Mouse (Mus musculus) gonadal fat pad, adult 2 months (tissue): Measurements from ENCODE around the gene Pnn. TPM values are rescaled to one million over a fixed set of nuclear protein-coding genes. Genes with fewer than 3 reads are reported as not detected.
"Not testable (repeated sequence)": the region's sequence is repeated elsewhere in the genome, so short reads cannot be mapped to it uniquely, and the experiment has no call there.

ENCODE experiments used
- DNase-seq: peaks from one replicate; pipeline ENCODE4 v3.0.0-alpha.2; 2012; ENCODE audit warnings: low read depth
- polyA plus RNA-seq: library from polyadenylated mRNA; depleted of rRNA; stranded (reverse); fragments of >200 nt; gene quantifications from 2 replicates; pipeline ENCODE4 v1.2.3, GENCODE M21; 2012; rRNA removed

Pnn gene
- polyA plus RNA-seq: 10.0 and 16.7 TPM in 2 replicates

DNA sequence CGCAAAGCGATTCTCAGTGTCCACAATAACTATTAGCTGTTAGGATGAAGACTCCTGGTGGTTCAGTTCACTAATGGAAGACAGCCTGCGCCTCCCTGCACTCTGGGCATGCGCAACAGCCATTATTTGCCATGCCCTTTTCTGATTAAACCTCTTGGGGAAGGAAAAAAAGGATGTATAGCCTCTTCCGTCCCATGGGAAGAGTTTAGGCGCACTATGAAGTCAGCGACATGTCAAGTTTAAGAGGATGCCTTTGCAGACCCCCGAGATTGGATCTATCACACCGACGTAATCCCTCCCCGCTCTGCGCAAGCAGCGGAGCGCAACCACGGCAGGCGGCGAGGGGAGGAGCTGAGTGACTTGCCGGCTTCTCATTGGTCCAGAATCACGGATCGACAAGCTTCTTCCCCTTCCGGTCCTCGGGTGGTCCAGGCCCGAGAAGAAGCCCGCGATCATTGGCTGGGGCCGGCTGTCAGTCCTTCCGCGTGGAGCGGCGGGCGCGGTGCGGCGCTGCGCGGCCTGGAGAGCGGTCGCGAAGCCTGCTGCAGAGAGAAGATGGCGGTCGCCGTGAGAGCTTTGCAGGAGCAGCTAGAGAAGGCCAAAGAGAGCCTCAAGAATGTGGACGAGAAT is at the start of gene Pnn:
Gene Pnn (plus strand): TSS at position 437 of the 630 bp plus-strand sequence.
- DNase-seq: peak; percentile 70

DNA sequence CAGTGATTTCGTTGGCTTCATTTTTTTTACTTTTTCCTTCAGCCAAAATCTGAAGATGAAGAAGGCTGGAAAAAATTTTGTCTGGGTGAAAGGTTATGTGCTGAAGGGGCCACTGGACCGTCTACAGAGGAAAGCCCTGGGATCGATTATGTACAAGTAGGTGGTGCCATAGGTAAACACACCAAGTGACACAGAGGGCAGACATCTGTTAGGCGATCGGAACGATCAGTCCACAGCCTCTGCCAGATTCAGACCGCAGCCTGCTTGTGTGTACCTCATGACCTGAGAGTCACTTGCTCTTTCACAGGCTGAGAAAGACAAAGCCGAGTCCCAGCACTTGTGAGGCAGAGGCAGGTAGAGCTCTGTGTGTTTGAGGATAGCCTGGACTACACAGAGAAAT is 48.7 kb upstream of the Pnn start:
- DNase-seq: no peak

DNA sequence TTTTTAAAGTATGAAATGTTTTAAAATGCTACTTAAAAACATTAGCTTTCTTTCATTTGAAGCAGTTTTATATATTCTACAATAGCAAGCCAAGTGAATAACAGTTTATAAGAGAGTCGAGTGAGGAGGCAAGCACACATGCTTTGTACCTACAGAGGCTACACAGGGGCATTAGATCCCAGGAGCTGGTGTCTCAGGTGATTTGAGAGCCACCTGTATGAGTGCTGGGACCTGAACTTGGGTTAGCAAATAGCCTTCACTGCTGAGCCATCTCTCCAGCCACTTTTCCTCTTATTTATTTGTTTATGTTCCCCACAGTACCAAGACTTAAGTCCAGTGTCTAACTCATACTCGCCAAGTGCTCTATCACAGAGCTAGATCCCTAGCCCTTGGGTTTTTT is 46.8 kb upstream of the Pnn start:
- no peak for DNase-seq

DNA sequence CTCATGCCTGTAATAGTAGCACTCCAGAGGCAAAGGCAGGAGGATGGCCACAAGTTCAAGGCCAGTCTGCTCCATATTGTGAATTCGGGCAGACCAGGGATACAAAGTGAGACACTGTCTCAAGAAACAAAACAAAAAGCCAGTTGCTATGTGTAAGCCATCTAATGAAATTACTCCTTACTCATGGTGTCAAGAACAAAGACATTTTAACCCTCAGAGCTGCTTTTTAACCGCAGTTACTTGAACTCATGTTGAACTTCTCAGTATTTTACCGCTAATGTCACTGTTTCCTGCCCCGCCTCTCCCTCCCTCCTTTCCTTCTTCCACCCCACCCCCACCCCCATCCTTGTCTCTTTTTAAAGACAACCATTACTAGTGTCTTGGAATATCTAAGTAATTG is 45.4 kb upstream of the Pnn start:
- DNase-seq: no peak

DNA sequence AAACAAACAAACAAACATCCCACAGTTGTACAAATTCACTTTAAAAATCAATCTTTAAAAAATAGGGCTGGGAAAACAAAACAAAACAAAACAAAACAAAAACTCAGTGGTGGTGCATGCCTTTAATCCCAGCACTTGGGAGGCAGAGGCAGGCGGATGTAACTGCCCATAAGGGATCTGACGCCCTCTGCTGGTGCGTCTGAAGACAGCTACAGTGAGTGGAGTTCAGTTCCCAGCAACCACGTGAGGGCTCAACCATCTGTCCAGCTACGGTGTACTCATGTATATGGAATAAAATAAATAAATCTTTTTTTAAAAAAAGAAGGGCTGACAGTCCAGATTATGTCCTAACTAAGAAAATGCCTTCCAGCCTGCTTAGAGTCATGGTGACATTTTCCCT is 34.6 kb upstream of the Pnn start:
- no peak for DNase-seq

DNA sequence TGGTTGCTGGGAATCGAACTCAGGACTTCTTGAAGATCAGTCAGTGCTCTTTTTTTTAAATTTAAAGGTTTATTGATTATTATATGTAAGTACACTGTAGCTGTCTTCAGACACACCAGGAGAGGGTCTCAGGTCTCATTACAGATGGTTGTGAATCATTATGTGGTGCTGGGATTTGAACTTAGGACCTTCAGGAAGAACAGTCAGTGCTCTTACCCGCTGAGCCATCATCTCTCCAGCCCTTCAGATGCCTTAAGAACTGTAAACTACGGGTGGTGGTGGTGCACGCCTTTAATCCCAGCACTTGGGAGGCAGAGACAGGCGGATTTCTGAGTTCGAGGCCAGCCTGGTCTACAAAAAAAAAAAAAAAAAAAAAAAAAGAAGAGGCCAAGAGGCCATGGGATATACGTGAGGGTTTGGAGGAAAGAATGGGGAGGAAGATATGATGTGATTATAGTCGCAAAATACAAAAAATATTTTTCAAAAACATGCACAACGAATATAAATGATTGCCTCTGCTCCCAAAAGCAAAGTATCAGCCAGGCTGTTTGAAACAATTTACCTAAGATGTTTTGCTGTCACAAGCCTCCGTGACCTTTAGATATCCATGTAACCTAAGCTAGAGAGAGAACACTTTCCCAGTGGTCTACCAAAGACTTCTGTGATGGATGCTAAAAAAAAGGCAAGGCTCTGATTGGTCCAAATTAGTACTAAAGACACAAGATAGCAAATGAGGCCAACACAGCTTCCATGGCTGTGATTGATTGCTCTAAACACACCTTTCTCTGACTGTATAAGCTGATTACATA is 27.3 kb upstream of the Pnn start:
- DNase-seq: no peak

DNA sequence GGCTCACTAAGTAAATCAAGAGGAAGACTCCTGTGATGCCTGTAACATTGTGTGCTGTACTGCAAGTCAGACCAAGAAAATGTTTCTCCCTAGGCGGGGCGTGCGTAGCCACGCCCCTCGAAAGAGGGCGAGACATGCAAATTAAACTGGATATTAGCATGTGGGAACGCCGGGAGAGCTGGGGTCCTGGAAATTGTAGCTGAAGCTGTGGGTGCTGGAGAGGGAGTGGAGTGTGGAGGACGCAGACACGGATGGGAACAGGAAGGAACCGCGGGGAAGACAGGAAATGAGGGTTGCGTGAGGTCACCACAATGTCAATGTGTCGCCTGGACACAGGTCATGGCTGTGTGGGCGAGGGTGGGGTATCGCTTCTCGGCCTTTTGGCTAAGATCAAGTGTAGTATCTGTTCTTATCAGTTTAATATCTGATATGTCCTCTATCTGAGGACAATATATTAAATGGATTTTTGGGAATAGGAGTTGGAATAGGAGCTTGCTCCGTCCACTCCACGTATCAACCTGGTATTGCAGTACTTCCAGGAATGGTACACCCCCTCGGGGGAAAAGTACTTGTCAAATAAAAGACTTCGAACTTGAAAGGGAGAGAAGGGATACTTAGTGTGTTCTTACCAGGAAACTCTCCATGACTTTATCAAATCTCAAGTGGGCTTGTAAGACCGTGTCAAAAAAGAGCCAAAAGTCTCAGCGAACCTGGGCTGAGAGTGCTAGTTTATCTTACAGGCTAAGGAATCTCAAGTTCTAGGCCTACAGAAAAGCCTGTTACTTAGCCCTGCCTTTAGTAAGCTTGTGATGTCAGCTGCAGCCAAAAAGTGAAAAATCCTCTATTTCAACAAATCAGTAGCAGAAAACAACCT is 26.5 kb upstream of the Pnn start:
- DNase-seq: no peak

DNA sequence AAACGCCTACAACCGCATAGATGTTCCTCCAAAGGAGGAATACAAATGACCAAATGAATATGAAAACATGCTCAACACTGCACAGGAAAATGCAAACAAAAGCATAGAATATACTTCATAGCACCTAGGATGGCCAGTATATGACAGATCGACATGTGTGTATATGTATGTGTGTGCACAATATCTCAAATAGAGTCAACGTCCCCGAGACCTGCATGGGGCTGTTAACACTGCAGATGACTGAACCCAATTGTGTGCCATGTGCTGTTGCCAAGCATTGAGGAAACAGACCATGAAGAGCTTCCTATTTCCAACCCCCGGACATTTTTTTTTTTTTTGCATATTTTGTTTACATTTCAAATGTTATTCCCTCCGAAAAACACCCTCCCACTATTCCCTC is 25.8 kb upstream of the Pnn start:
- DNase-seq: no peak

DNA sequence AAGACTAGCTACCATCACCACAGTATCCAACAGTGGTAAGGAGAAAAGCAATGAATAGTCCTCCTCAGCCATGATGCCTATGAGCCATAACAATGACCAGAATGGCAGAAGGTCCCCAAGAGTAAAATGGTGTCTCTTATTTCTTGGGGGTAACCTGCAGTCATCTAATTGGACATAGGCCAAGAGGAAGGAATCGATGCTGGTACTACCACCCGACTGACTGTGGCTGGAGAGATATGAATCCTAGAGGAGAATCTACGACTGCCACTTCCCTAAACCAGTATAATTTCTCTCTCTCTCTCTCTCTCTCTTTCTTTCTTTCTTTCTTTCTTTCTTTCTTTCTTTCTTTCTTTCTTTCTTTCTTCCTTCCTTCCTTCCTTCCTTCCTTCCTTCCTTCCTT is 14.2 kb upstream of the Pnn start:
- no peak for DNase-seq

DNA sequence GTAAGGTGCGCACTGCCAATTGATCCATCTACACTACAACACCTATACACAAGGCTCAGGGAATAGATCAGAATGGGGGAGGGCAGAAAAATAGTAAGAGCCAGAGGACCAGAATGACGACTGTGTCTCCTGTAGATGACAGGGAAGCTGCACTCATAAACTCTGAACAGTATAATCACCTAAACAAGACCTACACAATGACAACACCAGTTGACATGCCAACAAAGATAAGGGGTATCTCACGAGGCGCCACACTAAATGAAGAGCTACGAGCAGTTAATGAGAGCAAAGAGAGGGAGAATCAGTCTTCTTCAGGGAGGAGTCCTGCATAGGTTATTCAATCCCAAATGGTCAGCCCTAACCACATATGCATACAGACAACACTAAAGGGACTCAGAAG is 13.5 kb upstream of the Pnn start:
- DNase-seq: no peak

DNA sequence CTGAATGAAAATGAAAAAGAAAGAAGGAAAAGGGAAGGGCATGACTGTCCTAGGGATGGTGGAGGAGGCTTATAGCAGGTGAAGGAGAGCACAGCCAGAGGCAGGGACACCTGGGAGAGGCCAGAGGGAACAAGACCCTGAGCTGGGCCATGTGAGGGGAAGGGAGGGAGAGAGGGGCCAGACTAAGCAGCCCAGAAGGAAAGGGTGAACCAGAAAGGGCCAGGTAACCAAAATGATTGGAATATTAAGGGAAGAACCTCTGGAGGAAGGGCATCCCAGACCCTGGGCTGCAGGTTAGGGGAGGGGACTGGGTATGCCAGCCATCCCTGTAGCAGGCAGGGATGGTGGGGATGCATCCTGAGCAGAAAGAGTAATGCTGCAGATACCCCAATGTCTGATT is 12.7 kb upstream of the Pnn start:
- DNase-seq: no peak

DNA sequence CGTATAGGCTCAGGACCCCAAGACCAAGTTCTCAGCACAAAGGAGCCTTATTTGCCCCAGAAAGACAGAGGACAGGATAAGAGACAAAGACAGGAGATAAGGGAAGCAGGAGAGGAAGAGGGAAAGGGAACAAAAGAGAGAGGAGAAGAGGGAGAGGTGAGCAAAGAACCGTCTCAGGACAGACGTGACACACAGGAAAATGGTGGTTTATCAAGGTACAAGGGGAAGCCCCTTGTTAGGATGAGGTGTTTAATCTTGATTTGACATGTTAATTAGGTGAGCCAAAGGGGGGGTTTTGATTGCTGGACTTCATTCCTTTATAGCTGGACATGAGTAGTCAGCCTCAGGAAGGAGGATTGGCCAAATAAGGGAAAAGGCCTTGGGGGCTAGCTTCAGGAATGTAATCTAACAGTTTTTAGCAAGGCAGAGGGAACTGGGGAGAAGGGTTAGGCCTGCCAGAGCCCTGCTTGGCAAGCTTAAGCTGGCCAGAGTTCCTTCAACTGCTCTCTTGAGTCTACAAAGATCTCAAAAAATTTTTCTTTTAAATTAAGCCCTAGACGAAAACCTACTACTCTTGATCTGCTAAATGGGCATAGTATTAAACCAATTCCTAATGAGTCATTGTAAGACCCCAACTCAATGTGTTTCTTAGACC is 11.4 kb upstream of the Pnn start:
- no peak for DNase-seq

DNA sequence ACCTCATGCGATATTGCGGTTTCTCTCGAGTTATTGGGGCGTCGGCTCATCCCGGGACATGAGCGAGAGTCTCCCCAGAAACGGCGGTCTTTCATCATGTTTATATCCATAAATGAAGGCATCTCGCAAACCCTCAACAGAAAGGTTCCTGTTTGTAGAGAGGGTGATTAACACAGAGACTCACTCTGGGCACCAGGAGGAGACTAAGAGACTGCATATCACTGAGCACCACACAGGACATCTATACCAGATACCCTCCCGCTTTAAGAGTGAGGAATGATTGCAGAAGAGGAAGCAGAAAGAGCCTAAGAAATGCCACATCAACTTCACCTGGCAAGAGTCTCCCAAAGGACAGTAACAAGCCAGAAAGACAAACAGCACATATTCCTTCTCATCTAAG is 10.5 kb upstream of the Pnn start:
- no peak for DNase-seq

DNA sequence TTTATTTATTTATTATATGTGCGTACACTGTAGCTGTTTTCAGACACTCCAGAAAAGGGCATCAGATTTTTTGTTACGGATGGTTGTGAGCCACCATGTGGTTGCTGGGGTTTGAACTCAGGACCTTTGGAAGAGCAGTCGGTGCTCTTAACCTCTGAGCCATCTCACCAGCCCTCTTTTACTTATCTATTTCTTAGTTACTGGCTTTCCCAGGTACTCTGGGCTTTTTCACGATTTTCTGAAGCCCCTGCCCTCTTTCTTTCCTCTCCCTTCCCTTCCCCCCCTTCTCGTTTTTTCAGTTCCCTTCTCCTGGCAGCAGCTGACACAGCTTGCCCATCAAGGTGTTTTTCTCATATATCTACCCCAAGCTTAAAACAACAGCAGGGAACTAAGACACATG is 8.4 kb upstream of the Pnn start:
- DNase-seq: not testable (repeated sequence)

DNA sequence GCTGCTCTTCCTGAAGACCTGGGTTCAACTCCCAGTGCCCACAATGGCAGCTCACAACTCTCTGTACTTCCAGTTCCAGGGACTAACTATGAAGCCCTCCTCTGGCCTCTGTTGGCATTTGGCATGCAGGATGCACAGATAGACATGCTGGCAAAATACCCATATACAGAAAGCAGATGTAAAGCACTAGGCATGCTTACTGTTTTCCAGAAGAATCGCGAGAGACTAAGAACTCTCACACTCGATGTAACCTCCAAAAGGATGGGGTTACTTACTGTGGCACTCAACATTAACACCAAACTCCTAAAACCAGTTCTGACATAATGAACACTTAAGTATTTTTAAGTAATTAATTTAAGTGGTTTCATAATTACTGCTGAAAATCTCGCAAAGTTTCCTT is 6.4 kb upstream of the Pnn start:
- no peak for DNase-seq

DNA sequence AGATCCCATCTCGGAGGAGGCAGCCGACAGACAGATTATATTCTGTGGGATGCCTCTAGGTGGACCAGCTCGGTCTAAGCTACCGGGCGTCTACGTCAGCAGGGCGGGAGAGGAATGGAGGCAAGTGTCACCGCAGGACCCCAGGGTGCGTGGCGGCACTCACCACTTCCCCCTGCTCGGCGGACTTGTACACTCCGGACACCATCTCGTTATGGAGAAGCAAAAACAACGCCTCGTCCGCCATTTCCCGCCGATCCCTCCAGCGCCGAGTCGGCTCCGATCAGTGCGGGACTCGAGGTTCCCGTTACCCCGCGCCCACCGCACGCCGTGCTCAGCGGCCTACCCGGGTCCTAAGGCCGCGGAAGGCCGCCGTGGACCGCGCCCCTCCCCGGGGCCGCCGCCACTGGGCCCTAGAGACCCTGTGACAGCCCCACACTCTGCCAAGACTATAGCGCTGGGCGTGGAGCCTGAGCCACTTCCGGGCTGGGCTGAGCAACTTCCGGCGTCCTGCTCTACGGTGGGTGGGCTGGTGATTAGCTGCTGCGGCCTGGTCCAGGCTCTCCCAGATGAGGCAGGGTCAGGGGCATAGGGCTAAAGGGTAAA is 5.6 kb upstream of the Pnn start, which contains the start of gene Trappc6b:
Gene Trappc6b (minus strand): TSS at position 480 of the 603 bp plus-strand sequence.
- DNase-seq: no peak

DNA sequence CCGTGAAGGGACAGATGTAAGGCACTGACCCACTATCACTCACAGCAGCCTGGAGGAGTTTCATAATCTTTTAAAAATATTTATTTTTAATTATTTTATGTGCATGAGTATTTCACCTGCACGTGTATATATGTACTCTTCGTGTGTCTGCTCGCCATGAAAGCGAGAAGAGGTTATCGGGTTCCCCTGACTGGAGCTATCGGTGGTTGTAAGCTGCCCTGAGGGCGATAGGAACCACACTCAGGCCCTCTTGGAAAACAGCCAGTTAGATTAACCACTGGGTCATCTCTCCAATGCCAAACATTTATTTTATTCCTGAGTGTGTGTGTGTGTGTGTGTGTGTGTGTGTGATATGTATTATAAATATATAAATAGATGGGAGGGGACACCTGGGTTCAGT is 1.8 kb upstream of the Pnn start:
- DNase-seq: no peak

DNA sequence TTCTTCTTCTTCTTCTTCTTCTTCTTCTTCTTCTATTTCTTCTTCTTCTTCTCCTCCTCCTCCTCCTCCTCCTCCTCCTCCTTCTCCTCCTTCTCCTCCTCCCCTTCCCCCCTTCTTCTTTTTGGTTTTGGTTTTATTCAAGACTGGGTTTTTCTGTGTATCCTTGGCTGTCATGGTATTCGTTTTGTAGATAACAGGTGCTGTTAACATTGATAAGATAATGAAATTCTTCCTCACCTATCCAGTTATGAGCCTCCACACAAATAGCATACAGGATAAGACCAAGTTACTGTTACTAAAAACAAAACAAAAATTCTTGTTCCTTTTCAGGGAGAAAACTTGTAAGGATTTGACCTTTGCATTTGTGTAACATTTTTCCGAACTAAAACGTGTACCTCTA is 908 bp upstream of the Pnn start:
- DNase-seq: no peak

DNA sequence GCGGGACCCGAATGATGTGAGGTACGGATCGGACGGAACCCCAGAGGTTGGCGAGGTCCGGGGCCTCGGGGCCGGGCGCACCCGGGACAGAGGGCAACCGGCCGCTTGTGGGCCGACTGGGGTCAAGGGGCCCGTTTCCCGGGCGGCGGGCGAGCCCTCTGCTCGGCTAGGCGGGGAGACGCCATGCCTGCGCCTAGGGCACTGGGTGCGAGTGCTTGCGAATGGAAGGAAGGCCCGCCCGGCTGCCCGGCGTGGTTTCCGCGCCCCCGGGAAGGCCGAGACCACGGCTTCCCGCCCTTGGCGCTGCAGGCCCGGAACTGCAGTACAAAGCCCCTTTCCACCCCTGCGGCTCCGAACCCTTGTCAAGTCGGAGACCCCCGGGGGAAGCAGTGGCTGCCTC is 411 bp downstream of the Pnn start:
- no peak for DNase-seq

DNA sequence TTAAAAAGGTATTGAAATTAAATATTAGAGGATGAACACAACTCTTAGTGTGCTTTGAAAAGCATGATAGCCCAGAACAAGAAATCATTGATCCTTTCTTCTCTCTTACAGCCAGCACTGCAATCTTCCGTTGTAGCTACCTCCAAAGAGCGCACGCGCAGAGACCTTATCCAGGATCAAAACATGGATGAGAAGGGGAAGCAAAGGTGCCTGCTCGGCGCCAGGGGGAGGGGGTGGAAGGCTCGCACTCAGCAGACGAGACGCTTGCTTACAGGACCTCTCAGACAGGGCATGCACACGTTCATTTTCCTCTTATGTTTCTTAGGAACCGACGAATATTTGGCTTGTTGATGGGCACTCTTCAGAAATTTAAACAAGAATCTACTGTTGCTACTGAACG is 2.1 kb downstream of the Pnn start:
- DNase-seq: no peak

DNA sequence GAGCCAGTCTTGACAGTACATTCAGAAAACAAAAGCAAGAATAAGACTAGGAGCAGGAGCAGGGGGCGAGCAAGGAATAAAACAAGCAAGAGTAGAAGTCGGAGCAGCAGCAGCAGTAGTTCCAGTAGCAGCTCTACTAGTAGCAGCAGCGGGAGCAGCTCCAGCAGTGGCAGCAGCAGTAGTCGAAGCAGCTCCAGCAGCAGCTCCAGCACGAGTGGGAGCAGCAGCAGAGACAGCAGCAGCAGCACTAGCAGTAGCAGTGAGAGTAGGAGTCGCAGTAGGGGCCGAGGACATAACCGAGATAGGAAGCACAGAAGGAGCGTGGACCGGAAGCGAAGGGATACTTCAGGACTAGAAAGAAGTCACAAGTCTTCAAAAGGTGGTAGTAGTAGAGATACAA is 5.6 kb downstream of the Pnn start:
- DNase-seq: no peak

DNA sequence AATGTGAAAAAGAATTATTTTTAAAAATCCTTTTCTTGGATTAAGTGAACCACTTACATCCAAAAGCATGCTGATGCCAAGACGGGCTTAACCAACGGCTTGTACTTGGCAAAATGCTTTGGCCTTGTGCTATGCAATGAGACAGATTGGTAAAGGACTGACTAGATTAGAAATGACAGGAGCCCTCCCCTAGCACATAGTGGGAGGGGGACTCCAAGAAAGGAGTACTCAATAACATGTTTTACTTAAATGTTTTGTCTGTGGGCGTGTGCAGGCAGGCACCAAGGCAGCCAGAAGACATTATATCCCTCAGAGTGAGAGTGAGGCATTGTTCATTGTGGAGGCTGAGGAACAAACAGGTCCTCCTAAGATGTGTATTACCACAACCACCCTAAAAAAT is 7.4 kb downstream of the Pnn start:
- no peak for DNase-seq
